9 mouse cellular contexts compared by ENCODE assay signal in genomic region chr16:14195427-14195826, GRCm38 (mm10). TPM values are rescaled to one million over a fixed set of nuclear protein-coding genes. Genes with fewer than 3 reads are reported as not detected.
A peak's percentile ranks its signal among the peaks of the same experiment; 100 is the strongest.
DNase-seq lines count a peak whose midpoint lies in the region; ATAC-seq and TF ChIP-seq lines count a peak whose summit lies in the region.
"Had no signal": no experiment of that assay in that cellular context is flagged by ENCODE, and none has a peak within 500 bp of the region (broad histone marks: within the 10 kb centered on the region; RNA-seq: fewer than 3 reads in every experiment).

No protein-coding gene starts in this region.

- no peaks in the 10 kb centered on the region; the same call in 1 of the 2 replicates for H3K36me3 ChIP-seq in forebrain, embryonic 11.5 days (ENCODE audit: control insufficient read depth, insufficient read depth, low read length)
- H3K36me3 ChIP-seq in forebrain, embryonic 16.5 days (ENCODE audit: control insufficient read depth, insufficient read depth), result no peaks in the 10 kb centered on the region
- H3K36me3 ChIP-seq in limb, embryonic 14.5 days (ENCODE audit: control insufficient read depth, insufficient read depth, low read length), result peaks cover 28% of the 10 kb centered on the region

- WGBS in forebrain, embryonic 11.5 days, result 42% methylated on average over 1 of the region's 1 CpGs
- WGBS in forebrain, embryonic 16.5 days, result 21% methylated on average over 1 of the region's 1 CpGs
- WGBS in limb, embryonic 14.5 days, result 42% methylated on average over 1 of the region's 1 CpGs

- ATAC-seq in forebrain, embryonic 11.5 days (replicated peaks; ENCODE audit: low FRiP score), result no peak
- no peak for ATAC-seq in forebrain, embryonic 16.5 days
- no peak for ATAC-seq in limb, embryonic 14.5 days (ENCODE audit: low FRiP score, low read depth)

- no peak overlapping the region for H3K4me3 ChIP-seq in forebrain, embryonic 11.5 days (ENCODE audit: low read depth, low read length)
- no peak overlapping the region for H3K4me3 ChIP-seq in forebrain, embryonic 16.5 days (replicated peaks; ENCODE audit: low read length)
- no peak overlapping the region for H3K4me3 ChIP-seq in limb, embryonic 14.5 days (replicated peaks; ENCODE audit: low read length)
- H3K4me3 ChIP-seq: stomach, embryonic 15.5 days had no signal

- no peaks in the 10 kb centered on the region for H3K4me1 ChIP-seq in forebrain, embryonic 11.5 days (replicated peaks; ENCODE audit: control insufficient read depth, insufficient read depth, low read length)
- no peaks in the 10 kb centered on the region for H3K4me1 ChIP-seq in forebrain, embryonic 16.5 days (replicated peaks; ENCODE audit: control insufficient read depth, insufficient read depth, low read length)
- no peaks in the 10 kb centered on the region for H3K4me1 ChIP-seq in limb, embryonic 14.5 days (ENCODE audit: control insufficient read depth, insufficient read depth, low read length)
- H3K4me1 ChIP-seq: stomach, embryonic 15.5 days had no signal

- no peak overlapping the region for H3K27ac ChIP-seq in forebrain, embryonic 11.5 days (ENCODE audit: low read depth, low read length)
- H3K27ac ChIP-seq in forebrain, embryonic 16.5 days (ENCODE audit: low read length), result no peak overlapping the region
- no peak overlapping the region for H3K27ac ChIP-seq in limb, embryonic 14.5 days (replicated peaks; ENCODE audit: low read depth, low read length)
- H3K27ac ChIP-seq: stomach, embryonic 15.5 days had no signal

- TF ChIP-seq POLR2A in limb, embryonic 14.5 days (IDR thresholded peaks at IDR 0.05; ENCODE audit: borderline replicate concordance, extremely low read depth, insufficient read depth, insufficient read length), result no peak

- H3K9ac ChIP-seq in forebrain, embryonic 11.5 days (ENCODE audit: low read length), result no peak overlapping the region
- H3K9ac ChIP-seq in forebrain, embryonic 16.5 days (replicated peaks; ENCODE audit: low read depth, low read length), result no peak overlapping the region
- H3K9ac ChIP-seq in limb, embryonic 14.5 days (ENCODE audit: low read depth, low read length, severe bottlenecking), result no peak overlapping the region
- H3K9ac ChIP-seq: stomach, embryonic 15.5 days had no signal

- H3K4me2 ChIP-seq in forebrain, embryonic 11.5 days (ENCODE audit: low read depth, low read length, severe bottlenecking), result no peak overlapping the region
- H3K4me2 ChIP-seq in forebrain, embryonic 16.5 days (ENCODE audit: low read length), result no peak overlapping the region
- no peak overlapping the region for H3K4me2 ChIP-seq in limb, embryonic 14.5 days (replicated peaks; ENCODE audit: low read depth, low read length, severe bottlenecking)
- H3K4me2 ChIP-seq: stomach, embryonic 15.5 days had no signal

- no peaks in the 10 kb centered on the region for H3K27me3 ChIP-seq in forebrain, embryonic 11.5 days (ENCODE audit: control insufficient read depth, insufficient read depth, low read length)
- H3K27me3 ChIP-seq in forebrain, embryonic 16.5 days (replicated peaks; ENCODE audit: control insufficient read depth, insufficient read depth, low read length), result no peaks in the 10 kb centered on the region
- no peaks in the 10 kb centered on the region for H3K27me3 ChIP-seq in limb, embryonic 14.5 days (ENCODE audit: control insufficient read depth, insufficient read depth, low read length)
- H3K27me3 ChIP-seq: stomach, embryonic 15.5 days had no signal

- DNase-seq in forebrain, embryonic 11.5 days (ENCODE audit: low spot score), result peak; percentile 65
- DNase-seq in urinary bladder, postnatal 36 days (ENCODE audit: low spot score in 2 of 2), result peak; percentile 32 to 58
- no peak for DNase-seq in urinary bladder, postnatal 10 days (ENCODE audit: low spot score)
- peak; percentile 59 for DNase-seq in embryo, embryonic 11 days
- DNase-seq in kidney, adult 8-10 months, result peak; percentile 24 to 72
- DNase-seq in limb, embryonic 14.5 days (ENCODE audit: low spot score), result peak; percentile 29
- DNase-seq in right cerebral cortex, postnatal 14 days, result peak; percentile 78

- H3K9me3 ChIP-seq in forebrain, embryonic 11.5 days (ENCODE audit: control insufficient read depth, low read length), result no peaks in the 10 kb centered on the region
- no peaks in the 10 kb centered on the region for H3K9me3 ChIP-seq in forebrain, embryonic 16.5 days (ENCODE audit: control insufficient read depth, low read length)
- H3K9me3 ChIP-seq in limb, embryonic 14.5 days (ENCODE audit: control insufficient read depth, low read length), result no peaks in the 10 kb centered on the region
- H3K9me3 ChIP-seq: stomach, embryonic 15.5 days had no signal

RNA-seq across cellular contexts. Expression of gene Marf1, which starts 32.3 kb away (rescaled TPM):
- 16.0 and 18.6 TPM in 2 replicates for polyA plus RNA-seq in forebrain, embryonic 11.5 days (2014; fragmentation: Nextera tagmentation; extraction: Ambion mirVana)
- 17.3 and 21.9 TPM in 2 replicates for polyA plus RNA-seq in forebrain, embryonic 16.5 days (2015; fragmentation: Nextera tagmentation; extraction: Ambion mirVana)
- polyA plus RNA-seq in limb, embryonic 14.5 days (2012; rRNA removed), result 19.3 and 20.0 TPM in 2 replicates
- polyA plus RNA-seq in limb, embryonic 14.5 days (2014; fragmentation: Nextera tagmentation; extraction: Ambion mirVana), result 17.8 and 20.6 TPM in 2 replicates

RNA-seq across cellular contexts. Expression of gene Nde1, which starts 32.4 kb away (rescaled TPM):
- polyA plus RNA-seq in forebrain, embryonic 11.5 days (2014; fragmentation: Nextera tagmentation; extraction: Ambion mirVana), result 199 and 201 TPM in 2 replicates
- 50.6 and 61.3 TPM in 2 replicates for polyA plus RNA-seq in forebrain, embryonic 16.5 days (2015; fragmentation: Nextera tagmentation; extraction: Ambion mirVana)
- 89.1 and 93.9 TPM in 2 replicates for polyA plus RNA-seq in limb, embryonic 14.5 days (2012; rRNA removed)
- polyA plus RNA-seq in limb, embryonic 14.5 days (2014; fragmentation: Nextera tagmentation; extraction: Ambion mirVana), result 89.9 and 95.6 TPM in 2 replicates
